Mouse (Mus musculus) thymus, postnatal 10 days (tissue): ENCODE measurements around the gene Bank1.
"Not testable (repeated sequence)": the region's sequence is repeated elsewhere in the genome, so short reads cannot be mapped to it uniquely, and the experiment has no call there.

Experiments
- DNase-seq, 2 experiments: peaks; one replicate each; pipeline ENCODE4 v3.0.0; 2021; ENCODE audit warnings: low spot score in 2 of 2

The Bank1 gene

GRCm38 (mm10) chr3:136325783-136326182, at the start of gene Bank1:
Gene Bank1, minus strand, starts transcription at chr3:136326066.
- peak in 1 of 2 experiments; percentile 6 for DNase-seq

DNA sequence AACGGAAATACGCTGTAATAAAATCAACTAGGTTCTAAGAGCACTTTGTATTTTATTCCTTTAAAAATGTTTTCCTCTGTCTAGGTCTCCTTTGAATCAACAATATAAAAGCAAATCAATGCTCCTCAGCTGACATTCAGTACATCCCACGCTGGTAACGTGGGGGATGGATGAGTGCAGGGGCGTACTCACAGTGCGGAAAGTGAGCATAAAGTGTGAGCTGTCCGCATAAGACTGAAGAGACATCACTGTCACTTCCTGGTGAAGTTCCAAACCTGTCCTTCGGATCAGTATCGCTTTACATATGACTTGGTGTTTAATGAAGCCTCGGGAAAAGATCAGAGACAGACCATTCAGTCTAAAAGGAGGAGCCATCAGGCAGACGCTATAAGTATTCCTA, 44.0 kb upstream of the Bank1 start:
- no peak for DNase-seq

DNA sequence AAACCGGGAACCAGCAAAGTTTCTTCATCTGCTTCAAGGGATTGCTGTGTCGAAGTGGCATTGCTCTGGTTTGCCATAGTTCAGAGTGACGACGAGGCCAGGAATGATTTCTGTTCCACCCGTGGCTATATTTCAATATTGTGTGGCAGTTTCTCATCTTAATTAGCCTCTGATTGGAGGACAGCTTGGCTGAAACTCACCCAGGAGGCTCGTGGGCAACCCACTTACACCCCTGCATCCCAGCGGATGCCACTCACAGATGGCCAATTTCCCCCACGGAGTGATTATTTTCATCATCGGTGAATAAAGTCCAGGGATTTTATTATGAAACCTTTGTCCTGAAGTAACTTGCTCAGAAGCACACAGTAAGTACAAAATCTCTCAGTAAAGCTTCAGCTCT, 43.6 kb upstream of the Bank1 start:
- DNase-seq = no peak

DNA sequence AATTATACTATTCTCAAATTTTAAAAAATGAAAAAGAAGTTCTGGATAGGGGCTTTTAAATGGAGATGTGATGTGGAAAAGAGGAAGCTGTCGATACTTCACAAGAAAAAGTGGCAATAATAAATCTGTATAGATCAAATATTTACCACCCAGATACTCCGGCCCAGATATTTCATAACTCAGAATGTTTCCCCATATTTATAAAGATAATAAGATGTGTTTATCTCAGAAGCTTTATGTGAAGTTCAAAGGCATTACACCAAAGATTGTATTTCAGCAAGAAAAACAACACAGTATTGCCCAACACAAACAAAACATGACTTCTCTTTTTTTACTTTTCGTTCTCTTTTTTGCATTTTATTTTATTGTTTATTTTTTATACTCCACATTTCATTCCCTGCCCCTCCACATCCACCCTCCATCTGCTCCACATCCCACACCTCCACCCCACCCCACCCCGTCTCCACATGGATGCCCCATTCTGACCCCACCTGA, 42.7 kb upstream of the Bank1 start:
- DNase-seq = no peak

DNA sequence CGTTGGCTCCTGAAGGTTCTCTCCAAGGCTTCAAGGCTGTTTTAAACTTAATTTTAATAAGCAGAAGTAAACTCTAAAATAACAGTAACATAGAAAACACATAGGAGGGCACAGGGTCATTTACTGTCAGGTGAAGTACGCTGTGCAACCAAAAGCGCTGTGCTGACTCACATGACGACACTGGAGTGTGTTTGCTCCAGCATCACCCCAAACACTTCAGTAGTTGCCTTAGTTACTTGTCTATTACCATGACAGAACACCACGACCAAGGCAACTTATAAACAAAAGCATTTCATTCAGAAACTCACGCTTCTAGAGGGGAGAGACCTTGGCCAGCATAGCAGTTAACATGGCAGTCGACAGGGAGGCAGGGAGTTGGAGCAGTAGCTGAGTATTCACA, 23.8 kb upstream of the Bank1 start:
- no peak for DNase-seq

GRCm38 (mm10) chr3:136348611-136349010, 22.7 kb upstream of the Bank1 start:
- DNase-seq = no peak

DNA sequence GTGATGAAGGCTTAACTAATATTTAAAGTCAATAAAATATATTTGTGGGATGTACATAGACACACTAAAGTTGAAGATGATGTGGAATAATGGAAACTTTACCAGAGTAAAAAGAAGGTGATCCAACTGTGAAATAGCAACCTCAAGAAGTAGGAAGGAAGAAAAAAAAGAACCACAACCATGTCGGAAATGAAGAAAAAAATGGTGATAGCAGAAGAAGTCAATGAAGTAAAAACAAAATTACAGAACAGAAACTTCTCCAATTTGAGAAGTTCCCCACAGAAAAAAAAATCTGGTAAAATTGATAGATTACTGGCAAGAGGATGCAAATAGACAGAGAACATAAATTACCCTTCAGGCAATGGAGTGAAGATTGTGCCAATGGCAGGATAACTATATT, 21.4 kb upstream of the Bank1 start:
- DNase-seq = no peak

DNA sequence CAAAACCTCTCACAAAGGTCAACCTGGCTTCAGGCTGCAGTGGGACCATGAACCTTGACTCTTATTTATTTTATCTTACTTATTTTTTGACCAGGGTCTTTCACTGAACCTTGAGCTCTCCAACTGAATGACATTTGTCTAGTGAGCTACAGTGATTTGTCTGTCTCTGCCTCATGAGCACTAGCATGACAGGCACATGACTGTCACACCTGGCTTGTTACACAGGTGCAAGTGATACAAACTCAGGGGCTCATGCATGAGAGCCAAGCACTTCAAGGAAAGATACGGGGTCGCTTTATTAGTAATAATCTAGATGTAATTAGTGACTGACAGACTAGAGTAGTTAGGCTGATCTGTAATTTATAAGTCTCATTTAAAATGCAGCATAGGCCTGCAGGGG, 16.0 kb upstream of the Bank1 start:
- no peak for DNase-seq

DNA sequence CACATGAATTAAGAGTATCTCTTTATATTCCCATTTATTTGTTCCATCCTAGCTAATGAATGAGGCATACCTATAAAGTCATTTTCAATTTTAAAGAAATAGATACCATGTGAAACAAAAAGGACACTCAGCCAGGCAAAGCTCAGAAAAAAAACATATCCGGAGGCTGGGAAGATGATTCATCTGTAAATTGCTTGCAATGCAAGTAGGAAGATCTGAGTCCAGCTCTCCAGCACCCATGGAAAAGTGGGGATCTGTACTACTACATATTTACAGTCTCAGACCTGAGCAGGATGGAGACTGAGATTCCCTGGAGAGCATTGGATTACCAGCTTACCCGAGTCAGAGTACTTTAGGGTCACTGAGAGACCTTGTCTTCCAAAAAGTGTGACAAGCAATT, 14.0 kb upstream of the Bank1 start:
- DNase-seq = no peak

DNA sequence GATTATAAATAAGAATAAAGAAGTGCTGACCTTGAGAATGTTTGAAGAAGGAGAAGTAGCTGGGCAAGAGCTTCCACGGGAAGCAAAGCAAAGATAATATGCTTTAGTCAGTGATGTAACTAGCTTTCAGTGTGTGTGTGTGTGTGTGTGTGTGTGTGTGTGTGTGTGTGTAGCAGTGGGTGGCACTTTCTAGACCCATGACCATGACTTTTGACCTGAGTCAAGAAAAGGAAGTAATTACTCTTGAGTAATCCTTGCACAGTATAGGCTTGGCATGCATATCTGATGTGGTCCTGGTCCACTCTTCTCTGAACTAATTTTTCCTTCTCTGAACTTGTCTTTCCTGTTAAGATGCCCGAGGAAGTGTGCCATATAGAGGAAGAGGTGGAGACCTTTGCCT, 5.3 kb upstream of the Bank1 start:
- DNase-seq = no peak

DNA sequence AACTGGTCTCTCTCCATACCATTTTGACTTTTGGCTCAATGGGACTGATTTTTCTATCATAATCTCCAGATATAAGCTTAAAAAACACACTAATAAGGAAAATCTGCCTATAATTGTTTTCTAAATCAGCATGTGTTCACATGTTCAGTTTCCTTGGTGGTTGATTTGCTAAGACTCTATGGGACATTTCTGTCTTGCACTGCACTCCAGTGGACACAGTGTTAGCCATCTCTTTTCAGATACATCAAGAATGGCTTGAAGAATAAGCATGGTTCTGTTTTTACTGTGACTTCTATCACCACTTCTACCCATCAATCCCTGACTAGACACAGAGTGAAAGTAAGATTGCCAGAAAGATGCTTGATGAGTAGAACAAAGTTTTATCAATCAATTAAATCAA, 4.2 kb upstream of the Bank1 start:
- DNase-seq = no peak

DNA sequence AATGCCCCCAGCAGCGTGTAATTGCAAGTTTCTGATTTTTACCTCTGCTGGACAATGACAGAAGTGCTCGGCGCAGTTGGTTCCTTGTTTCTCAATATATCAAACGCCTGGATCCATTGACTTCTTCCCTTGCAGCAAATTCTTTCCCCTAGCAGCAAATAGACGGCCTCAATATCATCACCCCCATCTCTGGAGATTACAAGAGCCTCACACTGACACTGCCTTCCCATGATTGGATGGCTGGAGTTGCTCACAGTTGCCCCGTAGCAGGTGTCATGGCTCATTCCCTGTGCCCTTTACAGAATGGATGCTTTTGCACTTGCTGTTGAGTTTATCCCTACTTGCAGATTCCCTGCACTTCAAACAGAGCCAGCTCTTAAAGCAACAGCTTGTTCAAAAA, 3.3 kb upstream of the Bank1 start:
- DNase-seq = no peak

DNA sequence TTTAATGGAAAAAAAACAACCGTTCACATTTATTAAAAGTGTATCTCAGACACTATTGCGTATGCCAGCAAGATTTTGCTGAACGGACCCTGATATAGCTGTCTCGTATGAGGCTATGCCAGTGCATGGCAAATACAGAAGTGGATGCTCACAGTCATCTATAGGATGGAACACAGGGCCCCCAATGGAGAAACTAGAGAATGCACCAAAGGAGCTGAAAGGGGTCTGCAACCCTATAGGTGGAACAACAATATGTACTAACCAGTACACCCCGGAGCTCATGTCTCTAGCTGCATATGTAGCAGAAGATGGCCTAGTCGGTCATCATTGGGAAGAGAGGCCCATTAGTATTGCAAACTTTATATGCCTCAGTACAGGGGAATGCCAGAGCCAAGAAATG, 1.1 kb downstream of the Bank1 start:
- DNase-seq = not testable (repeated sequence)

DNA sequence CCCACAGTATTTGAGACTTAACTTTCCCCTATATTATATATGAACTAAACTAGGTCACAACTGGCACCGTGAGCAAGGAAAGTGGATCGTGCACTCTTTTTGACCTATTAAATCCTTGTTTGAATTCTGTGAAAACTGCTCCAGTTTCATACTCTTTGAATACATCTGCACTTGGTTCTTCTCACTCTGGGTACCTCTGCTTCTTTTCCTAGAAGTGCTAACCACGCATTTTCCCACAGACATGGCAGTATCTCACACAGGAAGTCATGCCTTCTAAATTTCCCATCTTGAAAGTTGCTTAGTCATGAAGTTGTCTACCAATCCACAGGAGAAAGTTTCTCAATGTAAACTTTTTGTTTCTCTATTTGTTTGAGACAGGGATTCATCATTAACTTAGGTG, 3.9 kb downstream of the Bank1 start:
- no peak for DNase-seq

GRCm38 (mm10) chr3:136308487-136308886, 17.4 kb downstream of the Bank1 start:
- DNase-seq = no peak

DNA sequence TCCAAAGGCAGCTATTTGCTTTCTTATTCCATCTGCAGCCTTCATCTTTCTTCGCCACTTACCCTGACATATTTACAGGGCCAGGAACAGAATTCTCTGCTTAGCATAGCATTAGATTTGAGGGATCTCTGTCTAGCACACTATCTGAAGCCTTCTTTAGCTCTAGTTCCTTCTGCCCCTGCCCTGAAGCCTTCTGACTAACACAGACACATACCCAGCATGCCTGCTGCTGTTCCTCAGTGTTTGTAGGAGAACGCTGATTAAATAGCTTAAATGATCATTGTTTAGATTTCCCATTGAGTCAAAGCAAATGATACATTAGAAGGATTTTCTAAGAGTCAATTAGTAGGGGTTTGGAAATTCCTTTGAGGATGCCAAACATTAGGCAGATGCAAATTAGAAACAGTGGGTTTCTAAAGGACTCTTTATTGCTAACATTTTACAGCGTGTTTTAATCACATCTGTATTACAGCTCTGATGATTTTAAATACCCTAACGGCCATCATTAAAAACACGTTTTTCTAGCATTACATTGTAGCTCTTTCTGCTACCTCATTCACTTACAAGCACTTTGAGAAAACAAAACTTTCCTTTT, 19.2 kb downstream of the Bank1 start:
- DNase-seq = no peak

GRCm38 (mm10) chr3:136302541-136302940, 23.3 kb downstream of the Bank1 start:
- no peak for DNase-seq

DNA sequence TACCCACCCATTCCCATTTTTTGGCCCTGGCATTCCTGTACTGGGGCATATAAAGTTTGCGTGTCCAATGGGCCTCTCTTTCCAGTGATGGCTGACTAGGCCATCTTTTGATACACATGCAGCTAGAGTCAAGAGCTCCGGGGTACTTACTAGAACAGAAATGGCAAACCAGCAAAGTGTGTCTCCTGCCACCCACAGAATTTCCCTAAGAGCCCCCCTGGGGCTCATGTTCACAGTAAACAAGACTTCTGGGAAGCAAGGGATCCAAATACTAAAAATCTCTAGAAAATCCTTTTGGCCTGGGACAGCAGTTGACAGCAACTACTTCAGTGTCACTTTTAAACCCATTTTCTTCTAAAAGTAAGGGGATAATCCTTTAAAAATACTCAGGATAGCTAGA, 25.1 kb downstream of the Bank1 start:
- not testable (repeated sequence) for DNase-seq

DNA sequence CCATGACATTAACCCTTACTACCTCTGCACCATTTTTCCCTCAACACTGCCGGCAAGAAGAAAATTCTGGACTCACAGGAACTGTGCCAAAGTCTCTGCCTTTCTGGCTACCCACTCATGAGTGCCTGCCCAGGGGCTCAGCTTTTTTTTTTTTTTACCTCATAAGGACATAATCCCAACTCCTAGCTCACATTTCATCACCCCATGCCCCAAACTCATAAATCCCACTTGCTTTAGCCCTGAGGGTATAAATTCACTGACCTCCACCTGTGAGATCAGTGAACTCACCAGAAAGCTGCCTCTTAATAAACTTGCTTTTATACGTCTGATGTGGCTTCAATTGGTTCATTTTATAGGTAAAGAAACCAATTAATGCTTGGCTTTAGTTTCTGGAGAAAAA, 28.5 kb downstream of the Bank1 start:
- no peak for DNase-seq

GRCm38 (mm10) chr3:136295250-136295649, 30.6 kb downstream of the Bank1 start:
- DNase-seq = no peak

- no peak for DNase-seq
These were observed 38.0 kb downstream of the Bank1 start for GRCm38 (mm10) chr3:136287883-136288282.

DNA sequence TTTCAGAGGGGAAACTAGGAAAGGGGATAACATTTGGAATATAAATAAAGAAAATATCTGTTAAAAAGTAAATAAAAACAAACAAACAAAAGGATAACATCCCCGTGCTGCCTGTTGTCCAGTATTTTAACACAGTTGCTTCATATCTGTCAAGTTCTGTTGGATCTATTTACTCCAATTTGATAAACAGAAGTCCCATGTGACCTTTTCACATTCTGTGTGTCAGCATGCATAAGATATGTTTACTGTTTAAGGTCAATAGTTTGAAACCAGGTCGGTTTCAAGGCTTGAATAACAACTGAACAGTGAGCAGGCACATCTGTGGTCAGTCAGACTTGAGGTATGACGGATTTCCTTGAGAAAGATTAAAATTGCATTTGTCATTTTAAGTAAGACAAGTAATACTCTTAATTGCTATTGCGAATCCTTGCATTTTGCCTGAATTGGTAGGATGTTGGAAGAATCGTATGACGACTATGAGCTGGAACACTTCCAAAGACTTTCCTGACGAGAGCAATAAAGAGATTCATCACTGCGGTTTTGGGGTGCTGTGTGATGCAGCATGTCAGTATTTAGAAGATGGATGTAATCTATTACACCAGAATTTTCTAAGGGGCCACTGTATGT, 60.8 kb downstream of the Bank1 start:
- DNase-seq = no peak

DNA sequence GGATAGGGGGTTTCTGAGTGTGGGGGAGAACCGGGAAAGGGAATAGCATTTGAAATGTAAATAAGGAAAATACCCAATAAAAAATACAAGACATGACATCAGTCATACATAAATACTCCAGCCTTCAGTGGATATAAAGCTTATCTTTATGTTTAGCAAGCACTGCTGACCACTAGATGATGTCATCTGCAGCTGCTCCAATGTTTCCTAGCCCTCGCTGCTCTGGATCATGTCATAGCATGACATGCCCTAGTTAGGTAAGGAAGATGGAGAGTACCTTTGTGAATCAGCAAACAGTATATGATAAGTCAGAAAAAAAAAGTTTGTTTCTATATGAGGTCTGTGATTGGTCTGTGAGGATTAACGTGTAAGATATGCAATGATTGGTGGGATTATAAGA, 68.1 kb downstream of the Bank1 start:
- no peak for DNase-seq

GRCm38 (mm10) chr3:136254713-136255112, 71.2 kb downstream of the Bank1 start:
- DNase-seq = no peak
